Mouse (Mus musculus) Patski (cell line): ENCODE results near the gene Mgarp. TPM values are rescaled to one million over a fixed set of nuclear protein-coding genes. Genes with fewer than 3 reads are reported as not detected.
"Not testable (repeated sequence)": the region's sequence is repeated elsewhere in the genome, so short reads cannot be mapped to it uniquely, and the experiment has no call there.

Experiments
- ATAC-seq: fragments of 100-300 bp; one replicate; pipeline ENCODE4 v1.8.0; 2021
- CTCF ChIA-PET: fragments of 350-600 bp; sonication (Branson Sonifier 250); formaldehyde crosslinking; loops from one replicate; lab custom pipeline; 2022; ENCODE audit warnings: inconsistent platforms; lab: Charles Lee
- POLR2A ChIA-PET: fragments of 350-600 bp; sonication (Branson Sonifier 250); formaldehyde crosslinking; loops from one replicate; lab custom pipeline; 2022; ENCODE audit warnings: antibody characterized with exemption, inconsistent platforms; lab: Charles Lee
- DNase-seq: peaks from one replicate; pipeline ENCODE4 v3.0.0-alpha.2; 2011; ENCODE audit warnings: low read depth, low spot score
- H3K27me3 ChIP-seq: fragments of 371-371 bp; one replicate; pipeline ENCODE4 v1.5.1; 2021
- CTCF ChIP-seq: fragments of 100-300 bp; IDR thresholded peaks from one replicate; pipeline ENCODE4 v1.5.1; 2021
- in situ Hi-C: fragments of 300-500 bp; cut with MboI; formaldehyde crosslinking; loops from 3 replicates; pipeline ENCODE4 v1.11.1; 2018; ENCODE audit warnings: low pct_unique_long_range_greater_than_20kb, mixed read lengths
- polyA plus RNA-seq: library from polyadenylated mRNA; unstranded; gene quantifications from one replicate; pipeline ENCODE4 v1.2.3, GENCODE M21; 2021

Mgarp gene
- polyA plus RNA-seq, 1 experiment from 2014 or later, result 0.85 TPM

DNA sequence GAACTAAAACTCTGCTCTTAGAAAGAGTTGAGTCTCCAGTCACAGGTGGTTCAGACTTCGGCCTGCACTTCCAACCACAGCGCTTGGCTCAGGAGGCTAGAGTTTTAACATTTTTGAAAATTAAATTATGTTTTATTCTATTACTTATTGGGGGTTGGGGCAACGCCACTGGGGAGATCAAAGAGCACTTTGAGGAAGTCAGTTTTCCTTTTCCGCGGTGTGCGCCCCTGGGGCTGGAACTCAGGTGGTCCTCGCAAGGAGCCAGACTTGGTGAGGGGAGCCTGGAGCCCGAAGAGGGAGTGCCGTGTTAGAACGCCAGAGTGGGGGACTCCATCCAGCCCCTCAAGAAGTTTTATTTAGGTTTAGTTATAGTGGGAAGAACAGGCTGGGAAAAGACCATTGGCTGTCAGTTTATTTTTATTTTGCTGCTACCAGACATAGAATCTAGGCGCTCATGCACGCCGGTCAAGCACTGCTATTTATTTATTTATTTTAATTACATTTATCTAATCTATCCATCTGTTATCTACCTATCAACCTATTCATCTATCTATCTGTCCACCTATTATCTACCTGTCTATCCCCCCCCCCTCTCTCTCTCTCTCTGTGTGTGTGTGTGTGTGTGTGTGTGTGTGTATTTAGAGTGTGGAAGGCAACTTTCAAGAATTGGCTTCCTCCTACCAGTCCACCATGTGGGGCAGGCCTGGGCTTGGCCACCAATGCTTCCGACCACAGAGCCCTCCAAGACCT lies 36.8 kb downstream of the Mgarp start:
- in situ Hi-C loops, result loop anchor here (10.0 kb wide), 1 partner anchor 125 kb away; no protein-coding TSS in a partner anchor
- H3K27me3 ChIP-seq, result no peaks in the 10 kb centered on the region
- DNase-seq (no peak), ATAC-seq (no peak)
- ChIA-PET POLR2A (no interaction called here), CTCF (interaction anchor here (0.9 to 1.0 kb wide), 2 partner anchors 43 to 71 kb away, joined by 4 to 5 read pairs; no protein-coding TSS in a partner anchor)
- TF ChIP-seq CTCF, result no peak

DNA sequence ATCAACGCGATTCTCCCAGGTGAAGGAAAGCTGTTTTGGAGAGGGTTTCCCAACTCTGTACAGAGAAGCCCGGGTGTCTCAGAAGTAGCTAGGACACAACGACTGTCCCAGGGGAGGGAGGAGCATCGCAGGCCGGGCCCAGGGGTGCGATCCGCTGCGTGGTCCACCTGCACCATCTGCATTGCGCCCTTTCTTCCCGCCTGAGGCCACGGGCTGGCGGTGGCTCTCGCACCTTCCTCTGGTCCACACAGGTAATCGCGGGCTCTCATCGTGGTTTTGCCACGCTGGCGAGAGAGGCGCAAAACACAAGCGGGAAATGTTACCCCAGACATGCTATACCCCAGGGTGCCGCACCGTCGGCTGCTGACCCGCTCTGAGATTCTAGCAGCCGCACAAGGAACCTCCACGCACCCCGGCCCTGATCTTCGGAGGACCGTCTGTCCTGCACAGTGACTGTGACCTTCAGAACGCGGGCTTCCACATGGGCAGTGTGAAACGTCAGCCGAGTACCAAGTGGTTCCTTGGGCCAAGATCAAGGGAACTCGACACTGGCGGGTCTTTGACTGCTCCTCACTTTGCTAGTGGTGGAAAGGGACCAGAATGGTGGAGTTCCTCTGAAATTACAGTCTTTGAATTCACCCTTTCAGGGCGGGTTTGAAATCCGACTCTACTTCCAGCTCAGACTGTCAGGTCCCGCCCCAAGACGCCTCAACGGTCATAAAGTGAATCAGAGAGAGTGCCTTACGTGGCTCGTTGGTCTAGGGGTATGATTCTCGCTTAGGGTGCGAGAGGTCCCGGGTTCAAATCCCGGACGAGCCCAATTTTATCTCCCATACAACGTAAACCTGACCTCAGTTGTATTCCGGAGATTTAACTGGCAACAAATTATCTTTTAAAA lies 37.6 kb downstream of the Mgarp start:
- no peak for TF ChIP-seq CTCF
- no peak for ATAC-seq
- ChIA-PET CTCF (interaction anchor here (2.0 kb wide), 1 partner anchor 124 kb away, joined by 7 read pairs; no protein-coding TSS in a partner anchor), POLR2A (interaction anchor here (0.6 kb wide), 1 partner anchor 24 kb away, joined by 3 read pairs; no protein-coding TSS in a partner anchor)
- DNase-seq, result no peak
- H3K27me3 ChIP-seq, result no peaks in the 10 kb centered on the region
- in situ Hi-C loops, result loop anchor here (10.0 kb wide), 1 partner anchor 124 kb away; no protein-coding TSS in a partner anchor

- DNase-seq (no peak), ATAC-seq (no peak)
- no peaks in the 10 kb centered on the region for H3K27me3 ChIP-seq
- POLR2A ChIA-PET, result interaction anchor here (0.6 to 1.7 kb wide), 2 partner anchors 25 to 69 kb away, joined by 3 to 4 read pairs; no protein-coding TSS in a partner anchor
- CTCF ChIA-PET, result interaction anchor here (1.5 to 2.0 kb wide), 2 partner anchors 69 to 123 kb away, joined by 4 to 7 read pairs; no protein-coding TSS in a partner anchor
- TF ChIP-seq CTCF, result no peak
- in situ Hi-C loops, result loop anchor here (10.0 kb wide), 1 partner anchor 123 kb away; no protein-coding TSS in a partner anchor
Measured at GRCm38 (mm10) chr3:51358181-51358580, 38.4 kb downstream of the Mgarp start.

DNA sequence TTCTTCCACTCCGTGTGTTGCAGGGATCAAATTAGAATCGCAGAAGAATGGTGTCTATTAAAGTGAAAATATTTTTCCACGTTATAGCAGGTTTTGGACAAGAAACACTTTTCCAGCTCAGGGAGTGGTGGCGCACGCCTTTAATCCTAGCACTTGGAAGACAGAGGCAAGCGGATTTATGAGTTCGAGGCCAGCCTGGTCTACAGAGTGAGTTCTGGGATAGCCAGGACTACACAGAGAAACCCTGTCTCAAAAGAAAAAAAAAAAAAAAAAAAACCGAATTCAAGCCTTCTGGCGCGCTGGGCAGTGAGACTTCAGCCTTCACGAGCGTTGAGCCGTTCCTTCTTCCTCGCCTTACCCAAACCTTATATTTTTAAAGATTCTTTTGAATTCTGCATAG lies 38.9 kb downstream of the Mgarp start:
- DNase-seq (no peak), ATAC-seq (no peak)
- H3K27me3 ChIP-seq, result no peaks in the 10 kb centered on the region
- CTCF ChIA-PET, result interaction anchor here (0.7 to 2.0 kb wide), 3 partner anchors 69 to 123 kb away, joined by 3 to 7 read pairs (median 4); no protein-coding TSS in a partner anchor
- TF ChIP-seq CTCF, result no peak
- POLR2A ChIA-PET, result interaction anchor here (1.7 kb wide), 1 partner anchor 69 kb away, joined by 4 read pairs; no protein-coding TSS in a partner anchor
- in situ Hi-C loops, result loop anchor here (10.0 kb wide), 1 partner anchor 123 kb away; no protein-coding TSS in a partner anchor

- H3K27me3 ChIP-seq, result no peaks in the 10 kb centered on the region
- ATAC-seq, result no peak
- ChIA-PET CTCF (interaction anchor here (0.7 to 2.0 kb wide), 3 partner anchors 68 to 122 kb away, joined by 3 to 7 read pairs (median 4); no protein-coding TSS in a partner anchor), POLR2A (interaction anchor here (1.7 kb wide), 1 partner anchor 68 kb away, joined by 4 read pairs; no protein-coding TSS in a partner anchor)
- no peak for TF ChIP-seq CTCF
- in situ Hi-C loops, result loop anchor here (10.0 kb wide), 1 partner anchor 122 kb away; no protein-coding TSS in a partner anchor
- DNase-seq, result no peak
Measured at GRCm38 (mm10) chr3:51357078-51357477, 39.5 kb downstream of the Mgarp start.

DNA sequence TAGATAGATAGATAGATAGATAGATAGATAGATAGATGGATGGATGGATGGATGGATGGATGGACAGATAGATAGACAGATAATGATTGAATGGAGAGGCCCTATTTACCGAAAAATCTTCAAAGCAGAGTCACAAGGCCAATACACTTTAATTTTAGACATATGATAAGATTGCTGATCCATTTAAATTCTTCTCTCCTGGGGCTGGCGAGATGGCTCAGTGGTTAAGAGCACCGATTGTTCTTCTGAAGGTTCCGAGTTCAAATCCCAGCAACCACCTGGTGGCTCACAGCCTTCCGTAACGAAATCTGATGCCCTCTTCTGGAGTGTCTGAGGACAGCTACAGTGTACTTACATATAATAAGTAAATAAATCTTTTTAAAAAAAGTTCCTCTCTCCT lies 41.6 kb downstream of the Mgarp start:
- CTCF ChIA-PET, result interaction anchor here (1.2 to 5.9 kb wide), 4 partner anchors 10 to 66 kb away, joined by 3 to 36 read pairs (median 20); no protein-coding TSS in a partner anchor
- DNase-seq, H3K27me3 ChIP-seq, ATAC-seq, POLR2A ChIA-PET: not testable (repeated sequence)
- in situ Hi-C loops, result loop anchor here (10.0 kb wide), 1 partner anchor 120 kb away; no protein-coding TSS in a partner anchor

DNA sequence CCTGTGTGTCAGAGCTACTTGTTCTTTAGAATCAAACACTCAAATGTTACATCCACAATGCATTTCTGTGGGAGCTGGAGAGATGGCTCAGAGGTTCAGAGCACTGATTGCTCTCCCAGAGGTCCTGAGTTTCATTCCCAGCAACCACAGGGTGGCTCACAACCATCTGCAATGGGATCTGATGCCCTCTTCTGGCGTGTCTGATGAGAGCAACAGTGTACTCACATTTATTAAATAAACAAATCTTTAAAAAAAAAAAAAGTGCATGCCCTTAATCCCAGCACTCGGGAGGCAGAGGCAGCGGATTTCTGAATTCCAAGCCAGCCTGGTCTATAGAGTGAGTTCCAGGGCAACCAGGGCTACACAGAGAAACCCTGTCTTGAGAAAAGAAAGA lies 42.5 kb downstream of the Mgarp start:
- ChIA-PET POLR2A (interaction anchor here (0.7 kb wide), 1 partner anchor 11 kb away, joined by 3 read pairs; no protein-coding TSS in a partner anchor), CTCF (interaction anchor here (0.6 to 5.9 kb wide), 25 partner anchors 9 to 152 kb away, joined by 3 to 41 read pairs (median 3); partner anchors contain the start of gene Noct)
- no peak for DNase-seq
- H3K27me3 ChIP-seq, result no peaks in the 10 kb centered on the region
- TF ChIP-seq CTCF, result no peak
- ATAC-seq, result no peak
- in situ Hi-C loops, result loop anchor here (10.0 kb wide), 1 partner anchor 119 kb away; no protein-coding TSS in a partner anchor

DNA sequence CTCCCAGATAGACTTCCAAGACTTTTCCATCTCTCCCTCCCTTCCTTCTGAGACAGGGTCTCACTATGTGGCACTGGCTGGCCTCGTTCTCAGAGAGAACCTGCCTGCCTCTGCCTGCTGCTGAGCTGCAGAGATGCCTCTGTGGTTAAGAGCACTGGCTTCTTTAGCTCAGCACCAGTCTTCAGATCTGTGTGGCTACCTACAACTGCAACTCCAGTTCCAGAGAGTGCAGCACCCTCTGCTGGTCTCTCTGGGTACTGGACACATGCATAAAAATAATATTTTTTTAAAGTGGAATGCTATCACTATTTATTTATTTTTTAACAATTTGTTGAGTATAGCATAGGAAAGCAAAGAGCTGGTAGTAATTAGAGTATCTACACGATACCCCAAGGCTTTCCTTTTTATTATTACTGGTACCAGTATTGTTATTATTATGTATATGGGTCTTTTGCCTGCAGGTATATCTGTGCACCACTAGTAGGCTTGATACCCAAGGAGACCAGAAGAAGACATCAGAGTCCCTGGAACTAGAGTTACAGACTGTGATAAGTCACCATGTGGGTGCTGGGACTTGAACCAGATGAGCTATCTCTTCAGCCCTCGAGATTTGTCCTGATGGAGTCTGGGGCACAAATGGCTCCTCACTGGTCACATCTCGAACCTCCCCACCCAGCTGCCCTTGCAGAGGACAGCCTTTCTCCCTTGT lies 43.1 kb downstream of the Mgarp start:
- CTCF ChIA-PET, result interaction anchor here (0.6 to 5.9 kb wide), 28 partner anchors 9 to 152 kb away, joined by 3 to 41 read pairs (median 3); partner anchors contain the start of gene Noct
- no peak for DNase-seq
- peak; percentile 93 for TF ChIP-seq CTCF
- H3K27me3 ChIP-seq, result no peaks in the 10 kb centered on the region
- ATAC-seq, result peak; percentile 68
- in situ Hi-C loops, result loop anchor here (10.0 kb wide), 1 partner anchor 119 kb away; no protein-coding TSS in a partner anchor
- POLR2A ChIA-PET, result interaction anchor here (0.7 to 1.1 kb wide), 2 partner anchors 11 to 64 kb away, joined by 3 to 4 read pairs; no protein-coding TSS in a partner anchor
